8 mouse cellular contexts compared by ENCODE assay signal in the genomic region with DNA sequence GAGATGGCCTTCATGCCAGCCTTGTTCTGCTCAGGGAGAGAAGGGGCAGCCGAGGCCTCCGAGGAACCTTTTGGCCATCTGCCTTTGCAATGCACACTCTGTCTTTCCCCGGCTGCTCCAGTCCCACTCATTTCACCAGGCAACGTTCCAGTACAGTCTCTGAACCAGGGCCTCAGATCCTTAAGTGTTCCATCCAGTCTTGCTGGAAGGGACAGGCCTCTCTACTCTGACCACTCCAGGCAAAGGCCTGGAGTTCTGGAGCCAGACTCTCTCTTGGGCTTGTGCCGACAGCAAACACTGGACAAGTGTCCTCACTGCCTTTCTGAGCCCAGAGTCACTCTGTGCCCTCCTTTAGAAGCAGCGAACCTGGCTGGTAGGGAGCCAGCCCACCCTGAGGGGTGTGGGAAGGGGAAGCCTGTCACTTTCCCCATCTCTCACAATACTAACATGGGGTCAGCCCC.
DNase-seq lines count a peak whose midpoint lies in the region.

No protein-coding gene starts in this region.

- peak; percentile 65 to 69 for DNase-seq in cerebellum, postnatal 14 days
- no peak for DNase-seq in cerebellum, adult 9-10 months
- DNase-seq in right cerebral cortex, adult 18-20 months: peak; percentile 48
- no peak for DNase-seq in right cerebral cortex, postnatal 14 days
- DNase-seq in lung, postnatal 10 days: peak; percentile 66
- peak; percentile 72 for DNase-seq in testis, postnatal 14 days (ENCODE audit: low spot score)
- no peak for DNase-seq in embryo, embryonic 9.5 days (ENCODE audit: extremely low spot score)
- DNase-seq in urinary bladder, adult 18-20 months (ENCODE audit: low spot score in 2 of 2): no peak

Comparison
In these comparisons a context has a peak if more than half of its experiments do, and no peak if none do; other contexts are left out.
1. DNase-seq: peak in cerebellum, postnatal 14 days (2 of 2), right cerebral cortex, adult 18-20 months (single experiment), lung, postnatal 10 days (single experiment) and testis, postnatal 14 days (single experiment); none in cerebellum, adult 9-10 months (single experiment), right cerebral cortex, postnatal 14 days (single experiment), embryo, embryonic 9.5 days (single experiment) and urinary bladder, adult 18-20 months (0 of 2).